Comparison of ENCODE assay signal across 21 mouse cellular contexts in genomic region chr6:39397046-39397445, GRCm38 (mm10). TPM values are rescaled to one million over a fixed set of nuclear protein-coding genes. Genes with fewer than 3 reads are reported as not detected.
"Had no signal": no experiment of that assay in that cellular context is flagged by ENCODE, and none has a peak within 500 bp of the region (broad histone marks: within the 10 kb centered on the region; RNA-seq: fewer than 3 reads in every experiment).

No protein-coding gene starts in this region.

- H3K4me2 ChIP-seq: lung, embryonic 15.5 days; midbrain, embryonic 12.5 days; neural tube, embryonic 13.5 days; neural tube, embryonic 15.5 days; stomach, embryonic 15.5 days had no signal

- H3K36me3 ChIP-seq: lung, embryonic 15.5 days had no signal

- H3K9me3 ChIP-seq: lung, embryonic 15.5 days; midbrain, embryonic 10.5 days; midbrain, embryonic 12.5 days; neural tube, embryonic 13.5 days; neural tube, embryonic 15.5 days; stomach, embryonic 15.5 days had no signal

- H3K27ac ChIP-seq: lung, embryonic 15.5 days; midbrain, embryonic 10.5 days; midbrain, embryonic 12.5 days; neural tube, embryonic 13.5 days; neural tube, embryonic 15.5 days; stomach, embryonic 15.5 days; stomach, postnatal 0 days had no signal

- H3K9ac ChIP-seq: liver, postnatal 0 days; lung, embryonic 15.5 days; midbrain, embryonic 12.5 days; neural tube, embryonic 13.5 days; neural tube, embryonic 15.5 days; stomach, embryonic 15.5 days had no signal

- H3K4me3 ChIP-seq: lung, embryonic 15.5 days; midbrain, embryonic 10.5 days; midbrain, embryonic 12.5 days; myocyte; neural tube, embryonic 13.5 days; neural tube, embryonic 15.5 days; stomach, embryonic 15.5 days had no signal

- ATAC-seq: liver, postnatal 0 days; lung, postnatal 0 days; midbrain, embryonic 16.5 days had no signal

- H3K27me3 ChIP-seq: lung, embryonic 15.5 days; midbrain, embryonic 12.5 days; neural tube, embryonic 13.5 days; neural tube, embryonic 15.5 days; stomach, embryonic 15.5 days had no signal

- H3K4me1 ChIP-seq: lung, embryonic 15.5 days; midbrain, embryonic 10.5 days; midbrain, embryonic 12.5 days; stomach, embryonic 15.5 days had no signal

- DNase-seq: liver, postnatal 0 days; lung, adult 2 months; lung, postnatal 4 days; midbrain, embryonic 14.5 days; retina, postnatal 1 day; right cerebral cortex, adult 18-20 months; right cerebral cortex, postnatal 25 days; right cerebral cortex, postnatal 4 days; thymus, adult 2 months; thymus, postnatal 25 days; thymus, postnatal 4 days had no signal

RNA-seq across cellular contexts. Expression of gene Rab19, which starts 16.1 kb away (rescaled TPM):
- polyA plus RNA-seq: midbrain, embryonic 16.5 days; myocyte; neural tube, embryonic 13.5 days had no signal
